Mouse (Mus musculus) bone marrow macrophage, adult 2 months (primary cell): Measurements from ENCODE around the gene Defb21.

ENCODE experiments used
- CTCF ChIP-seq: IDR thresholded peaks from 2 replicates; pipeline ENCODE4 v1.5.1; 2012; ENCODE audit warnings: low read depth, mild to moderate bottlenecking, low read length, moderate library complexity
- POLR2A ChIP-seq: IDR thresholded peaks from 2 replicates; pipeline ENCODE4 v1.6.1; 2012; ENCODE audit warnings: mild to moderate bottlenecking, low read depth, low read length, borderline replicate concordance

GRCm38 (mm10) chr2:152548124-152548523 lies 24.4 kb upstream of the Defb21 start:
- TF ChIP-seq CTCF (no peak), POLR2A (no peak)
